Mouse (Mus musculus) heart, embryonic 14.5 days (tissue): ENCODE results near the gene Dync1li1. TPM values are rescaled to one million over a fixed set of nuclear protein-coding genes. Genes with fewer than 3 reads are reported as not detected.

ENCODE experiments used
- ATAC-seq: fragments of 200-750 bp; cut with Nextera tagmentation; 2 replicates; pipeline ENCODE4 v1.8.0; 2017; ENCODE audit warnings: low read depth, moderate TSS enrichment; ENCODE audit not compliant: insufficient number of reproducible peaks, insufficient read depth, low FRiP score
- H3K27ac ChIP-seq, 2 experiments: fragments of 200-500 bp in 1 of 2; fragments of 300-500 bp in 1 of 2; sonication (generic) in 1 of 2; replicated peaks in 1 of 2; 2 replicates each; pipeline ENCODE4 v1.5.1; 2012 to 2014; ENCODE audit warnings: low read depth in 2 of 2, low read length in 2 of 2, control low read depth in 1 of 2, mild to moderate bottlenecking in 1 of 2, mixed read lengths in 1 of 2; ENCODE audit not compliant: control insufficient read depth in 1 of 2, insufficient read depth in 1 of 2
- H3K27me3 ChIP-seq: fragments of 300-500 bp; sonication (generic); 2 replicates; pipeline ENCODE4 v1.6.1; 2014; ENCODE audit warnings: mild to moderate bottlenecking, low read length, control low read depth; ENCODE audit not compliant: control insufficient read depth, insufficient read depth
- H3K36me3 ChIP-seq: fragments of 300-500 bp; sonication (generic); 2 replicates; pipeline ENCODE4 v1.6.1; 2014; ENCODE audit warnings: mild to moderate bottlenecking, control low read depth, low read length, mixed read lengths; ENCODE audit not compliant: control insufficient read depth, insufficient read depth
- H3K4me1 ChIP-seq, 2 experiments: fragments of 200-500 bp in 1 of 2; fragments of 300-500 bp in 1 of 2; sonication (generic) in 1 of 2; 2 replicates each; pipeline ENCODE4 v1.6.1; 2012 to 2014; ENCODE audit warnings: low read length in 2 of 2, control low read depth in 1 of 2, mixed read lengths in 1 of 2; ENCODE audit not compliant: control insufficient read depth in 2 of 2, insufficient read depth in 2 of 2
- H3K4me2 ChIP-seq: fragments of 300-500 bp; sonication (generic); 2 replicates; pipeline ENCODE4 v1.6.1; 2014; ENCODE audit warnings: mild to moderate bottlenecking, low read length
- H3K4me3 ChIP-seq, 2 experiments: fragments of 200-500 bp in 1 of 2; fragments of 300-500 bp in 1 of 2; sonication (generic) in 1 of 2; 2 replicates each; pipeline ENCODE4 v1.5.1; 2012 to 2014; ENCODE audit warnings: low read length in 2 of 2, mild to moderate bottlenecking in 2 of 2, control low read depth in 1 of 2, low read depth in 1 of 2, moderate library complexity in 1 of 2; ENCODE audit not compliant: control insufficient read depth in 1 of 2, insufficient read depth in 1 of 2
- H3K9ac ChIP-seq: fragments of 300-500 bp; sonication (generic); 2 replicates; pipeline ENCODE4 v1.6.1; 2014; ENCODE audit warnings: mild to moderate bottlenecking, low read length
- H3K9me3 ChIP-seq: fragments of 300-500 bp; sonication (generic); 2 replicates; pipeline ENCODE4 v1.6.1; 2016; ENCODE audit warnings: low read length, control low read depth; ENCODE audit not compliant: control insufficient read depth
- WGBS: fragments of 180-500 bp; shearing (Covaris S2); extraction: QIAGEN DNeasy Blood & Tissue Kit; methylation state at CpG from one replicate; pipeline ENCODE4 v1.1.7; 2014; 5-methylcytosine and 5-hydroxymethylcytosine counted together
- polyA plus RNA-seq: library from polyadenylated mRNA; unstranded; fragments of >200 nt; fragmentation: Nextera tagmentation; extraction: Ambion mirVana; gene quantifications from 2 replicates; pipeline ENCODE4 v1.2.1, GENCODE M21; 2014

The Dync1li1 gene
- polyA plus RNA-seq, 1 experiment from 2014 or later: 80.1 TPM

GRCm38 (mm10) chr9:114679944-114680343, 8.6 kb upstream of the Dync1li1 start:
- ATAC-seq: no peak
- H3K27me3 ChIP-seq: no peaks in the 10 kb centered on the region

GRCm38 (mm10) chr9:114680531-114680930, 8.1 kb upstream of the Dync1li1 start:
- Histone ChIP-seq H3K27ac (no peak overlapping the region), H3K9me3 (no peaks in the 10 kb centered on the region), H3K27me3 (no peaks in the 10 kb centered on the region), H3K36me3 (no peaks in the 10 kb centered on the region), H3K4me3 (no peak overlapping the region), H3K9ac (no peak overlapping the region), H3K4me1 (no peaks in the 10 kb centered on the region), H3K4me2 (no peak overlapping the region)
- 68% methylated on average over 6 of the region's 6 CpGs for WGBS
- no peak for ATAC-seq

More at GRCm38 (mm10) chr9:114679944-114680343, 8.6 kb upstream of the Dync1li1 start:
- Histone ChIP-seq H3K27ac (no peak overlapping the region), H3K4me1 (no peaks in the 10 kb centered on the region), H3K9ac (no peak overlapping the region), H3K4me2 (no peak overlapping the region), H3K4me3 (no peak overlapping the region), H3K36me3 (no peaks in the 10 kb centered on the region), H3K9me3 (no peaks in the 10 kb centered on the region)
- WGBS: 75% methylated on average over 5 of the region's 5 CpGs

- 73% methylated on average over 4 of the region's 4 CpGs for WGBS
- ATAC-seq: no peak
- Histone ChIP-seq H3K4me2 (no peak overlapping the region), H3K36me3 (no peaks in the 10 kb centered on the region), H3K9ac (no peak overlapping the region), H3K27ac (no peak overlapping the region), H3K4me3 (no peak overlapping the region), H3K27me3 (no peaks in the 10 kb centered on the region), H3K9me3 (no peaks in the 10 kb centered on the region), H3K4me1 (no peaks in the 10 kb centered on the region)
Measured at GRCm38 (mm10) chr9:114682193-114682592, 6.4 kb upstream of the Dync1li1 start.

GRCm38 (mm10) chr9:114686245-114686644, 2.3 kb upstream of the Dync1li1 start:
- Histone ChIP-seq H3K4me2 (no peak overlapping the region), H3K9me3 (no peaks in the 10 kb centered on the region), H3K27ac (no peak overlapping the region), H3K27me3 (no peaks in the 10 kb centered on the region), H3K9ac (no peak overlapping the region), H3K4me1 (peaks cover 7 to 24% of the 10 kb centered on the region in 2 experiments), H3K4me3 (no peak overlapping the region), H3K36me3 (peaks cover 4% of the 10 kb centered on the region)
- 80% methylated on average over 7 of the region's 7 CpGs for WGBS
- ATAC-seq: no peak

- Histone ChIP-seq H3K4me1 (peaks cover 7 to 24% of the 10 kb centered on the region in 2 experiments), H3K36me3 (peaks cover 14% of the 10 kb centered on the region), H3K9ac (peak overlapping the region; percentile 95), H3K27ac (no peak overlapping the region), H3K4me3 (peak overlapping the region in 1 of 2 experiments; percentile 82; a peak in 2 of 4 replicates), H3K27me3 (no peaks in the 10 kb centered on the region), H3K4me2 (peak overlapping the region; percentile 78), H3K9me3 (no peaks in the 10 kb centered on the region)
- no peak for ATAC-seq
- WGBS: 66% methylated on average over 13 of the region's 13 CpGs
Measured at GRCm38 (mm10) chr9:114687639-114688038, 951 bp upstream of the Dync1li1 start.

- Histone ChIP-seq H3K9me3 (no peaks in the 10 kb centered on the region), H3K9ac (peak overlapping the region; percentile 95), H3K36me3 (peaks cover 23% of the 10 kb centered on the region), H3K4me3 (peak overlapping the region; percentile 82 to 90), H3K27ac (peak overlapping the region; percentile 82 to 89), H3K27me3 (no peaks in the 10 kb centered on the region), H3K4me1 (peaks cover 7 to 24% of the 10 kb centered on the region in 2 experiments), H3K4me2 (peak overlapping the region; percentile 78)
- WGBS: under 1% methylated on average over 50 of the region's 50 CpGs
- peak; percentile 67 for ATAC-seq
Measured at GRCm38 (mm10) chr9:114688953-114689407, 390 bp downstream of the Dync1li1 start.

- Histone ChIP-seq H3K4me2 (peak overlapping the region; percentile 78), H3K9me3 (no peaks in the 10 kb centered on the region), H3K36me3 (peaks cover 35% of the 10 kb centered on the region), H3K4me1 (peaks cover 7 to 24% of the 10 kb centered on the region in 2 experiments), H3K27ac (peak overlapping the region in 1 of 2 experiments; percentile 24; a peak in 3 of 4 replicates), H3K27me3 (no peaks in the 10 kb centered on the region), H3K4me3 (peak overlapping the region; percentile 21 to 82), H3K9ac (peak overlapping the region; percentile 95)
- 7% methylated on average over 10 of the region's 10 CpGs for WGBS
- no peak for ATAC-seq
Measured at GRCm38 (mm10) chr9:114690119-114690601, 1.6 kb downstream of the Dync1li1 start.

- peak overlapping the region; percentile 78; the same call in 1 of the 2 replicates for H3K4me2 ChIP-seq
Measured at GRCm38 (mm10) chr9:114691112-114691511, 2.5 kb downstream of the Dync1li1 start.

More at GRCm38 (mm10) chr9:114691112-114691511, 2.5 kb downstream of the Dync1li1 start:
- no peak for ATAC-seq
- no peak overlapping the region; a peak in 1 of 4 replicates for H3K4me3 ChIP-seq
- H3K9me3 ChIP-seq: no peaks in the 10 kb centered on the region
- no peaks in the 10 kb centered on the region for H3K27me3 ChIP-seq
- H3K27ac ChIP-seq: no peak overlapping the region
- H3K4me1 ChIP-seq: peaks cover 7 to 24% of the 10 kb centered on the region in 2 experiments
- peaks cover 37% of the 10 kb centered on the region for H3K36me3 ChIP-seq
- no peak overlapping the region for H3K9ac ChIP-seq
